Mouse (Mus musculus) C2C12 (cell line): ENCODE results near the gene Nat9. TPM values are rescaled to one million over a fixed set of nuclear protein-coding genes. Genes with fewer than 3 reads are reported as not detected.

Source experiments
- H3K27me3 ChIP-seq: one replicate; pipeline ENCODE4 v1.6.1; 2011; ENCODE audit not compliant: control insufficient read depth, insufficient read depth, insufficient read length
- H3K36me3 ChIP-seq: one replicate; pipeline ENCODE4 v1.6.1; 2011; ENCODE audit not compliant: control insufficient read depth, insufficient read depth
- H3K4me3 ChIP-seq: one replicate; pipeline ENCODE4 v1.5.1; 2011; ENCODE audit warnings: mild to moderate bottlenecking, control low read depth; ENCODE audit not compliant: poor library complexity, insufficient read depth, severe bottlenecking
- H3K79me2 ChIP-seq: one replicate; pipeline ENCODE4 v1.6.1; 2011; ENCODE audit not compliant: control insufficient read depth, insufficient read depth
- H3K79me3 ChIP-seq: one replicate; pipeline ENCODE4 v1.6.1; 2011; ENCODE audit warnings: low read depth, control low read depth
- H3ac ChIP-seq: one replicate; pipeline ENCODE3; 2011; ENCODE audit warnings: low read depth; ENCODE audit not compliant: control insufficient read depth, insufficient read length
- CEBPB ChIP-seq: IDR thresholded peaks from one replicate; pipeline ENCODE4 v1.6.1; 2011; ENCODE audit warnings: low read depth, mild to moderate bottlenecking, control low read depth, moderate library complexity
- CTCF ChIP-seq: IDR thresholded peaks from one replicate; pipeline ENCODE4 v1.5.1; 2011; ENCODE audit not compliant: control insufficient read depth, insufficient read depth, insufficient read length
- FOSL1 ChIP-seq: IDR thresholded peaks from one replicate; pipeline ENCODE4 v1.8.0; 2011; ENCODE audit warnings: mild to moderate bottlenecking, low read length; ENCODE audit not compliant: poor library complexity, insufficient read depth, severe bottlenecking
- MAX ChIP-seq: IDR thresholded peaks from one replicate; pipeline ENCODE4 v1.6.1; 2011; ENCODE audit warnings: mild to moderate bottlenecking, control low read depth
- MYOD1 ChIP-seq: IDR thresholded peaks from one replicate; pipeline ENCODE4 v1.6.1; 2011; ENCODE audit warnings: low read depth; ENCODE audit not compliant: control insufficient read depth, insufficient read length
- MYOG ChIP-seq: IDR thresholded peaks from one replicate; pipeline ENCODE4 v1.6.1; 2011; ENCODE audit not compliant: control insufficient read depth, insufficient read length; ENCODE audit errors: extremely low read depth
- USF1 ChIP-seq: IDR thresholded peaks from one replicate; pipeline ENCODE4 v1.6.1; 2011; ENCODE audit warnings: low read depth, mild to moderate bottlenecking, control low read depth, moderate library complexity
- polyA plus RNA-seq: library from polyadenylated mRNA; unstranded; fragments of >200 nt; fragmentation: generic; extraction: Trizol; gene quantifications from one replicate; pipeline ENCODE4 v1.2.1, GENCODE M21; 2012; ENCODE audit warnings: missing spikeins

The Nat9 gene
- polyA plus RNA-seq, 1 experiment, result 9.1 TPM

- no peak for TF ChIP-seq MAX
- no peak for TF ChIP-seq MYOG
- no peak for TF ChIP-seq CTCF
- no peak for TF ChIP-seq CEBPB
- TF ChIP-seq USF1, result no peak
- TF ChIP-seq MYOD1, result no peak
- no peaks in the 10 kb centered on the region for H3K27me3 ChIP-seq
These were observed 44.3 kb upstream of the Nat9 start for GRCm38 (mm10) chr11:115231924-115232323.

GRCm38 (mm10) chr11:115231168-115231915 lies 43.7 kb upstream of the Nat9 start:
- no peaks in the 10 kb centered on the region for H3K79me3 ChIP-seq
- no peak overlapping the region for H3ac ChIP-seq
- H3K79me2 ChIP-seq, result no peaks in the 10 kb centered on the region
- no peaks in the 10 kb centered on the region for H3K36me3 ChIP-seq
- H3K27me3 ChIP-seq, result no peaks in the 10 kb centered on the region
- no peak overlapping the region for H3K4me3 ChIP-seq
- TF ChIP-seq MYOD1, result no peak
- TF ChIP-seq CTCF, result no peak
- no peak for TF ChIP-seq FOSL1
- no peak for TF ChIP-seq USF1
- TF ChIP-seq MYOG, result no peak
- no peak for TF ChIP-seq MAX
- no peak for TF ChIP-seq CEBPB

More at GRCm38 (mm10) chr11:115231924-115232323, 44.3 kb upstream of the Nat9 start:
- H3K36me3 ChIP-seq, result no peaks in the 10 kb centered on the region
- H3K79me2 ChIP-seq, result no peaks in the 10 kb centered on the region
- H3K4me3 ChIP-seq, result no peak overlapping the region
- no peak overlapping the region for H3ac ChIP-seq
- H3K79me3 ChIP-seq, result no peaks in the 10 kb centered on the region

- Histone ChIP-seq H3K79me3 (no peaks in the 10 kb centered on the region), H3K79me2 (no peaks in the 10 kb centered on the region), H3K36me3 (no peaks in the 10 kb centered on the region), H3ac (no peak overlapping the region), H3K4me3 (no peak overlapping the region), H3K27me3 (no peaks in the 10 kb centered on the region)
- no peak for TF ChIP-seq MYOD1
- no peak for TF ChIP-seq FOSL1
- TF ChIP-seq MYOG, result no peak
- TF ChIP-seq USF1, result no peak
- no peak for TF ChIP-seq CTCF
- TF ChIP-seq CEBPB, result no peak
- no peak for TF ChIP-seq MAX
These were observed 41.6 kb upstream of the Nat9 start for GRCm38 (mm10) chr11:115229021-115229930.

- Histone ChIP-seq H3K27me3 (no peaks in the 10 kb centered on the region), H3K4me3 (no peak overlapping the region), H3K79me3 (no peaks in the 10 kb centered on the region), H3K79me2 (no peaks in the 10 kb centered on the region), H3K36me3 (no peaks in the 10 kb centered on the region), H3ac (no peak overlapping the region)
- TF ChIP-seq MYOG (no peak), CTCF (no peak), MAX (no peak), USF1 (no peak), FOSL1 (no peak), MYOD1 (no peak), CEBPB (no peak)
These were observed 40.8 kb upstream of the Nat9 start for GRCm38 (mm10) chr11:115228430-115228829.

- no peak for TF ChIP-seq MAX
- TF ChIP-seq CEBPB, result no peak
- no peak for TF ChIP-seq MYOD1
- Histone ChIP-seq H3K79me2 (no peaks in the 10 kb centered on the region), H3ac (no peak overlapping the region), H3K36me3 (no peaks in the 10 kb centered on the region), H3K4me3 (no peak overlapping the region), H3K79me3 (no peaks in the 10 kb centered on the region), H3K27me3 (no peaks in the 10 kb centered on the region)
These were observed 40.0 kb upstream of the Nat9 start for GRCm38 (mm10) chr11:115227640-115228039.
